Mouse (Mus musculus) spleen, adult 2 months (tissue): Measurements from ENCODE around the gene Cacna2d3.

Source experiments
- CTCF ChIP-seq: fragments of 200-500 bp; IDR thresholded peaks from 2 replicates; pipeline ENCODE4 v1.5.1; 2011; ENCODE audit warnings: mild to moderate bottlenecking, inconsistent platforms; ENCODE audit not compliant: insufficient read depth, insufficient read length, insufficient replicate concordance; ENCODE audit errors: extremely low read depth
- POLR2A ChIP-seq: fragments of 200-500 bp; IDR thresholded peaks from 2 replicates; pipeline ENCODE4 v1.6.1; 2011; ENCODE audit warnings: low read depth, low read length, inconsistent platforms

DNA sequence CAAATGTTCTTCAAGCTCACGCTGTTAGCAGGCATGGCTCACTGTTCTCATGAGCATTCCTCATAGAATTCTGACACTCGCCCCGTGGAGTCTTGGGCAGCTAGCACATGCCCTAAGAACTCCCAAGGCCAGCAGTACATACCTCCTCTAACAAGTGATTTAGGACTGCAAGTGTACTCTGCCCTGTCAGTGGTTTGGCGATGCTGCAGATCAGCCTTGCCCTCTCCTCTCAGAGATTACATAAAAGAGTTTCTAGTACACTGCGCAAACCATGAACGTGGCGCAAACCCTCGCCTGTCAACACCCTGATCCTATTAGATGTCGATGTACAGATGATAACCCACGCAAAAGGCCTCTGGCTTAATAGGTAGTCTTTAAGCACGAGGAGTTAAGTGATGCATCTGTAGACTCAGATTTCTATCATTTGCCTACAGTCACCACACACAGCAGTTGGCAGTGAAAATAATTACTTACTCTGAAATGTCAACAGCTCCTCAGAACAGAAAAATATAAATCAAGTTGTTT, 691.7 kb downstream of the Cacna2d3 start:
- TF ChIP-seq POLR2A: no peak
- TF ChIP-seq CTCF: no peak
